Mouse (Mus musculus): ENCODE results near the gene Acyp1.

GRCm38 (mm10) chr12:85292906-85293305 lies 4.7 kb upstream of the Acyp1 start:
- no peak for TF ChIP-seq CTCF (IDR thresholded peaks at IDR 0.05; ENCODE audit: extremely low read depth, insufficient read depth, insufficient read length, insufficient replicate concordance)
- TF ChIP-seq POLR2A (IDR thresholded peaks at IDR 0.05; ENCODE audit: low read depth, low read length), result no peak

All from spleen, adult 2 months (tissue).